Mouse (Mus musculus) bone marrow, adult 2 months (tissue): ENCODE measurements around the gene Myo7a. TPM values are rescaled to one million over a fixed set of nuclear protein-coding genes. Genes with fewer than 3 reads are reported as not detected.

Experiments used
- H3K27ac ChIP-seq: fragments of 200-500 bp; 2 replicates; pipeline ENCODE4 v1.5.1; 2012; ENCODE audit warnings: low read depth, mild to moderate bottlenecking, control low read depth, inconsistent platforms, low read length; ENCODE audit not compliant: control insufficient read depth, poor library complexity, insufficient read depth
- H3K4me1 ChIP-seq: fragments of 200-500 bp; 2 replicates; pipeline ENCODE4 v1.6.1; 2011; ENCODE audit warnings: low read length; ENCODE audit not compliant: control insufficient read depth, insufficient read depth
- H3K4me3 ChIP-seq: fragments of 200-500 bp; replicated peaks from 2 replicates; pipeline ENCODE3; 2011; ENCODE audit warnings: mild to moderate bottlenecking, low read depth, low read length, control low read depth; ENCODE audit not compliant: control insufficient read depth
- CTCF ChIP-seq: fragments of 200-500 bp; IDR thresholded peaks from 2 replicates; pipeline ENCODE4 v1.5.1; 2011; ENCODE audit warnings: low read length, control low read depth; ENCODE audit not compliant: control insufficient read depth, insufficient read depth
- POLR2A ChIP-seq: fragments of 200-500 bp; IDR thresholded peaks from 2 replicates; pipeline ENCODE4 v1.6.1; 2011; ENCODE audit warnings: low read depth, mild to moderate bottlenecking, control low read depth, low read length, borderline replicate concordance; ENCODE audit not compliant: control insufficient read depth
- WGBS: fragments of 180-500 bp; shearing (Covaris S2); methylation state at CpG from one replicate; pipeline ENCODE4 v1.1.7; 2018; 5-methylcytosine and 5-hydroxymethylcytosine counted together
- polyA plus RNA-seq: library from polyadenylated mRNA; stranded (reverse); fragments of >200 nt; gene quantifications from 2 replicates; pipeline ENCODE4 v1.2.4, GENCODE M21; 2011; ENCODE audit warnings: low replicate concordance; ENCODE audit not compliant: missing spikeins, insufficient read depth, insufficient read length

Myo7a gene
- polyA plus RNA-seq, 1 experiment, result 27.0 TPM

- Histone ChIP-seq H3K4me1 (no peaks in the 10 kb centered on the region), H3K27ac (no peak overlapping the region), H3K4me3 (no peak overlapping the region)
- no peak for TF ChIP-seq POLR2A
- TF ChIP-seq CTCF, result no peak
- 45% methylated on average over 2 of the region's 2 CpGs for WGBS
Observed at GRCm38 (mm10) chr7:98140597-98140996, 21.3 kb upstream of the Myo7a start.

- Histone ChIP-seq H3K4me3 (no peak overlapping the region), H3K4me1 (no peaks in the 10 kb centered on the region), H3K27ac (no peak overlapping the region)
- 73% methylated on average over 9 of the region's 9 CpGs for WGBS
- no peak for TF ChIP-seq POLR2A
- no peak for TF ChIP-seq CTCF
Observed at GRCm38 (mm10) chr7:98139216-98139615, 19.9 kb upstream of the Myo7a start.

GRCm38 (mm10) chr7:98137995-98138394, 18.7 kb upstream of the Myo7a start:
- TF ChIP-seq POLR2A (no peak), CTCF (no peak)
- Histone ChIP-seq H3K27ac (no peak overlapping the region), H3K4me1 (no peaks in the 10 kb centered on the region), H3K4me3 (no peak overlapping the region)
- 84% methylated on average over 2 of the region's 2 CpGs for WGBS

- no peak for TF ChIP-seq CTCF
- no peak for TF ChIP-seq POLR2A
- Histone ChIP-seq H3K4me3 (no peak overlapping the region), H3K4me1 (no peaks in the 10 kb centered on the region), H3K27ac (no peak overlapping the region)
- WGBS, result 78% methylated on average over 3 of the region's 3 CpGs
Observed at GRCm38 (mm10) chr7:98137583-98137982, 18.3 kb upstream of the Myo7a start.

- Histone ChIP-seq H3K4me3 (no peak overlapping the region), H3K27ac (no peak overlapping the region), H3K4me1 (no peaks in the 10 kb centered on the region)
- no peak for TF ChIP-seq POLR2A
- no peak for TF ChIP-seq CTCF
- 92% methylated on average over 8 of the region's 8 CpGs for WGBS
Observed at GRCm38 (mm10) chr7:98131751-98132150, 12.4 kb upstream of the Myo7a start.

- no peak overlapping the region for H3K27ac ChIP-seq
- no peak overlapping the region for H3K4me3 ChIP-seq
- WGBS, result 41% methylated on average over 5 of the region's 5 CpGs
- H3K4me1 ChIP-seq, result no peaks in the 10 kb centered on the region; the same call in 1 of the 2 replicates
- TF ChIP-seq POLR2A (no peak), CTCF (peak; percentile 60)
Observed at GRCm38 (mm10) chr7:98125473-98125872, 6.1 kb upstream of the Myo7a start.

- Histone ChIP-seq H3K4me3 (no peak overlapping the region), H3K27ac (no peak overlapping the region), H3K4me1 (no peaks in the 10 kb centered on the region; the same call in 1 of the 2 replicates)
- WGBS, result 83% methylated on average over 5 of the region's 5 CpGs
- TF ChIP-seq CTCF, result no peak
- TF ChIP-seq POLR2A, result no peak
Observed at GRCm38 (mm10) chr7:98124701-98125100, 5.4 kb upstream of the Myo7a start.

GRCm38 (mm10) chr7:98121673-98122072, 2.3 kb upstream of the Myo7a start:
- TF ChIP-seq POLR2A, result no peak
- no peak for TF ChIP-seq CTCF
- no peaks in the 10 kb centered on the region; the same call in 1 of the 2 replicates for H3K4me1 ChIP-seq
- no peak overlapping the region for H3K27ac ChIP-seq
- WGBS, result 70% methylated on average over 8 of the region's 8 CpGs
- no peak overlapping the region for H3K4me3 ChIP-seq

- no peak overlapping the region for H3K4me3 ChIP-seq
- no peaks in the 10 kb centered on the region; the same call in 1 of the 2 replicates for H3K4me1 ChIP-seq
- no peak for TF ChIP-seq CTCF
- TF ChIP-seq POLR2A, result no peak
- 77% methylated on average over 3 of the region's 3 CpGs for WGBS
- no peak overlapping the region for H3K27ac ChIP-seq
Observed at GRCm38 (mm10) chr7:98121241-98121640, 1.9 kb upstream of the Myo7a start.
